Mouse (Mus musculus) hindbrain, postnatal 0 days (tissue): ENCODE measurements around the gene Psmd1. TPM values are rescaled to one million over a fixed set of nuclear protein-coding genes. Genes with fewer than 3 reads are reported as not detected.
A peak's percentile ranks its signal among the peaks of the same experiment; 100 is the strongest.

Experiments
- ATAC-seq: fragments of 200-750 bp; cut with Nextera tagmentation; 2 replicates; pipeline ENCODE4 v1.8.0; 2017; ENCODE audit warnings: mild to moderate bottlenecking, moderate TSS enrichment, moderate library complexity
- DNase-seq: peaks from one replicate; pipeline ENCODE4 v3.0.0-alpha.2; 2015; ENCODE audit warnings: low spot score
- H3K27ac ChIP-seq: fragments of 300-500 bp; sonication (generic); 2 replicates; pipeline ENCODE4 v1.5.1; 2014; ENCODE audit warnings: mild to moderate bottlenecking
- H3K27me3 ChIP-seq: fragments of 300-500 bp; sonication (generic); 2 replicates; pipeline ENCODE4 v1.6.1; 2014; ENCODE audit warnings: low read length, mixed read lengths; ENCODE audit not compliant: insufficient read depth
- H3K36me3 ChIP-seq: fragments of 300-500 bp; sonication (generic); 2 replicates; pipeline ENCODE4 v1.6.1; 2014; ENCODE audit warnings: low read length, mixed read lengths; ENCODE audit not compliant: insufficient read depth
- H3K4me1 ChIP-seq: fragments of 300-500 bp; sonication (generic); 2 replicates; pipeline ENCODE4 v1.6.1; 2014; ENCODE audit warnings: antibody characterized with exemption, low read length, mixed read lengths; ENCODE audit not compliant: insufficient read depth
- H3K4me2 ChIP-seq: fragments of 300-500 bp; sonication (generic); 2 replicates; pipeline ENCODE4 v1.6.1; 2014; ENCODE audit warnings: low read depth, mild to moderate bottlenecking, low read length, moderate library complexity, mixed read lengths
- H3K4me3 ChIP-seq: fragments of 300-500 bp; sonication (generic); 2 replicates; pipeline ENCODE4 v1.5.1; 2014; ENCODE audit warnings: low read length
- H3K9ac ChIP-seq: fragments of 300-500 bp; sonication (generic); replicated peaks from 2 replicates; pipeline ENCODE4 v1.6.1; 2014; ENCODE audit warnings: mild to moderate bottlenecking, low read length, moderate library complexity, mixed read lengths
- H3K9me3 ChIP-seq: fragments of 300-500 bp; sonication (generic); 2 replicates; pipeline ENCODE4 v1.6.1; 2016; ENCODE audit warnings: low read length, mixed read lengths
- CTCF ChIP-seq: IDR thresholded peaks from 2 replicates; pipeline ENCODE4 v1.5.1; 2016; ENCODE audit warnings: antibody characterized with exemption, control low read depth, low read depth
- WGBS: fragments of 180-500 bp; shearing (Covaris S2); extraction: QIAGEN DNeasy Blood & Tissue Kit; methylation state at CpG from one replicate; pipeline ENCODE4 v1.1.7; 2014; 5-methylcytosine and 5-hydroxymethylcytosine counted together
- polyA plus RNA-seq: library from polyadenylated mRNA; unstranded; fragments of >200 nt; fragmentation: Nextera tagmentation; extraction: Ambion mirVana; gene quantifications from 2 replicates; pipeline ENCODE4 v1.2.1, GENCODE M21; 2015
- total RNA-seq: library from RNA; depleted of rRNA; stranded (reverse); fragments of >200 nt; gene quantifications from 2 replicates; pipeline ENCODE4 v1.2.3, GENCODE M21; 2014; rRNA removed

The Psmd1 gene
- total and polyA plus RNA-seq, 2 experiments from 2014 or later, result 127 to 183 TPM

DNA sequence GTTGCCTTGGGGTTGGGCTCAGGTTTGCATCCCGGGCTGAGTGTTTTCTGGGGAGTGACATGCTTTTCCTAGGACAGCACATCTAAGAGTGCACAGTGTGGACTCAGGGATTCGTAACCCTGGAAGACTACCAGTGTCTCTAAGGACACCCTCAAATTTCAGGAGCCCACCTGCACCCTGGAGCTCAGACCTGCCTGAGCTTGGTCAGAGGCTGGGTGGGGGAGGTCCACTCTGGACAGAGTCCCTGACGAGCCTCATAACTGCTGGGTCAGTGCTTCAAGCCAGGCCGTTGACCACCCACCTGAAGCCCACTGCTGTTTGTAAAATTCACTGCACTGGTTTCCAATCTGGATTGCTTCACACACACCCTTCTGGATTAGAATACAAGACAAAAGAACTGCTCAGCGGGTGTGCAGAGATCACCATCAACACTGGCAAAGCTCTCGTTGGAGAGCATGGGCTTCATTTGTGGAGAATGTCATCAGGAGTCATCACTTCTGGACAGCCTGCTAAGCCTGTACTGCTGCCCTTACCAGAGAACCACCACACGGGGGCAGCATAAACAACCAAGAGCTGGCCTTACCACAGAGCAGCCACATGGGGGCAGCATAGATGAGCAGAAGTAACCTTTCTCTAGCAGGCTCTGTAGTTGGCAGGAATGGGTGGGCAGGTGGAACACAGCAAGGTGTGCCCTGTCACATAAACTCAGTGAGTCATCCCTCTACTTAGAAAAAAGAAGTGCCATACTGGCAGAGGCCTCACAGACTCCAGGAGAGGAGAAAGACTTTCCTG lies 114.5 kb downstream of the Psmd1 start:
- no peak overlapping the region for H3K4me2 ChIP-seq
- TF ChIP-seq CTCF, result peak; percentile 100
- H3K27ac ChIP-seq, result no peak overlapping the region; the same call in 1 of the 2 replicates
- H3K9ac ChIP-seq, result no peak overlapping the region
- H3K36me3 ChIP-seq, result peaks cover 24% of the 10 kb centered on the region; the same call in 1 of the 2 replicates
- 44% methylated on average over 7 of the region's 7 CpGs for WGBS
- H3K9me3 ChIP-seq, result no peaks in the 10 kb centered on the region
- H3K27me3 ChIP-seq, result no peaks in the 10 kb centered on the region
- H3K4me1 ChIP-seq, result no peaks in the 10 kb centered on the region
- H3K4me3 ChIP-seq, result no peak overlapping the region
- peak; percentile 83 for ATAC-seq
- peak; percentile 89 for DNase-seq

DNA sequence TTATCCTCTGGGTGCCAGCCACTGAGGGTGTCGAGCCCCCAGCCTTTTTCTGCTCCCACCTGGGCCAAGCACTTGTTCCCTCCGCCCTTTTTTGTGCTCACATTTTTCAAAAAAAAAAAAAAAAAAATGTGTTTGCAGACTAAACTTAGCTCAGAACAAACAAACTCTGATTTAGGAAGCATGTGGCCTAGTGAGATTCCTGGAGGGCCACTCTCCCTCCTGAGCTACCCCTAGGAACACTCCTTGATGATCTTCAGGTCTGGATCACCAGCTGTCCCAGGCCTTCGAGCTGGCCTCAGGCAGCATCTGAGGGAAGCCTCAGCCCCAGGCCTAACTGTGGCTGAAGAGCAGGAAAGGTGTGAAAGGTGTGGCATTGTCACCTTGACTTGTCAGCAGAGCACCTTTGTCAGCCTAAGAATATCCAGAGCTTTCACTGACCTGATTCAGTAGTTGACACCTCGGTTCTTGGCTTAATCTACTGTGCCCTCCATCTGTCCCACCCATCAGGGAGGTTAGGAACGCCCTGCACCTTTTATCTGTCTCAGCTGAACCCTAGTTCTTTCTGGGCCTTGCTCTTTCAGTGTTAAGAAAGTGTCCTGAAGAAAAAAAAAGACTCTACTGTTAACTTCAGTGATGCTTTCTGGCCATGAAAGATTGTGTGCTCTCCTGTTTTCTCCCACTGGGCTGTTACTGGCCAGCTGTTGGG lies 118.0 kb downstream of the Psmd1 start:
- no peak overlapping the region for H3K9ac ChIP-seq
- WGBS, result 87% methylated on average over 5 of the region's 5 CpGs
- H3K4me3 ChIP-seq, result no peak overlapping the region
- H3K27ac ChIP-seq, result no peak overlapping the region
- no peak for ATAC-seq
- peaks cover 8% of the 10 kb centered on the region; the same call in 1 of the 2 replicates for H3K36me3 ChIP-seq
- H3K9me3 ChIP-seq, result no peaks in the 10 kb centered on the region
- no peak overlapping the region for H3K4me2 ChIP-seq
- no peak for DNase-seq
- no peaks in the 10 kb centered on the region for H3K4me1 ChIP-seq
- no peak for TF ChIP-seq CTCF
- no peaks in the 10 kb centered on the region for H3K27me3 ChIP-seq

DNA sequence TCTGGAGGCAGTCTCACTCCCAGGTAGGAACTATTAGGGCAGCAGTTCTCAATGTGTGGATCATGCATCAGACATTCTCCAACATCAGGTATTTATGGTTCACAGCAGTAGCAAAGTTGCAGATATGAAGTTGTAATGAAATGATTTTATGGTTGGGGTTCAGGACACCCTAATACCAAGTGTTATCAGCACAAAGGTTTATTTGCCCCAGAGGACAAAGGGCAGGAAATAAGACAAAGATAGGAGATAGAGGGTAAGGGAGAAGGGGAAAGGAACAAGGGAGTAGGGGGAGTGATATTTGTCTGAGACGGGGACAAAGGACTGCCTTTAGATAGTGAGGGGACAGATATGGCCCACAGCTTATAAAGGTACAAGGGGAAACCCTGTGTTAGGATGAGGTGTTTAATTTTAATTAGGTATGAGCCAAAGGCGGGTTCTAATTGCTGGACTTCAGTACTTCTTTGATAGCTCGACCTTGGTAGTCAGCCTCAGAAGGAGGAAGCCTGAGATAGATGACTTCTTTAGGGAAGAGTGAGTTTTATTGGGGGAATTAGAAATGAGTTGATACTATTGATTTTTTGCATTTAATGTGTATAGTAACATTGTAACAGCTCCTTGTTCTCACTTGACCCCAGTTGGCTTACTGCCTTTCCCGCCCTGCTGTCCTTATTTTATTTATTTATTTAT lies 119.5 kb downstream of the Psmd1 start:
- TF ChIP-seq CTCF, result no peak
- DNase-seq (no peak), ATAC-seq (no peak)
- Histone ChIP-seq H3K36me3 (no peaks in the 10 kb centered on the region), H3K27me3 (no peaks in the 10 kb centered on the region), H3K9ac (no peak overlapping the region), H3K4me2 (no peak overlapping the region), H3K9me3 (no peaks in the 10 kb centered on the region), H3K4me3 (no peak overlapping the region), H3K4me1 (no peaks in the 10 kb centered on the region), H3K27ac (no peak overlapping the region)
- 95% methylated on average over 4 of the region's 4 CpGs for WGBS

DNA sequence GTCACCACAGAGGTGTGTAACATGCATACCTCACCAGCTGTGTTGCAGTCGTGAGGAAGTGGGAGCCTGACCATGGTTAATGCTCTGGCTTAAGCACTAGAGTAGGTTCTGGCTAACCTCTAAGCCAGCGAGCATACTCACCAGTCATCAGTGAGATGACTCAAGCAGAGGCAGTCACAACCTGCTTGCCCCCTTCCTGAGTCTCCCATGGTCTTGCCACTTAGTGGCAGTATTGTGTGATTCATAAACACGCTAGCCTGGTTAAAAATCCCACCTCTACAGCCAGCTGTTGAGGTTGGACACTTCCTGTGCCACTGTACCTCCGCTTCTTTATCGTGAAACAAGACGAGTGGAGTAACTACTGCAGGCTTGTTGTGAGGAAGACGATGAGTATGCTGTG lies 122.6 kb downstream of the Psmd1 start:
- ATAC-seq, result no peak
- Histone ChIP-seq H3K4me1 (no peaks in the 10 kb centered on the region), H3K4me3 (no peak overlapping the region), H3K27ac (no peak overlapping the region), H3K4me2 (no peak overlapping the region), H3K36me3 (peaks cover 10% of the 10 kb centered on the region; the same call in 1 of the 2 replicates), H3K9me3 (no peaks in the 10 kb centered on the region), H3K9ac (no peak overlapping the region), H3K27me3 (no peaks in the 10 kb centered on the region)
- WGBS, result 88% methylated on average over 7 of the region's 7 CpGs
- DNase-seq, result no peak
- TF ChIP-seq CTCF, result no peak

DNA sequence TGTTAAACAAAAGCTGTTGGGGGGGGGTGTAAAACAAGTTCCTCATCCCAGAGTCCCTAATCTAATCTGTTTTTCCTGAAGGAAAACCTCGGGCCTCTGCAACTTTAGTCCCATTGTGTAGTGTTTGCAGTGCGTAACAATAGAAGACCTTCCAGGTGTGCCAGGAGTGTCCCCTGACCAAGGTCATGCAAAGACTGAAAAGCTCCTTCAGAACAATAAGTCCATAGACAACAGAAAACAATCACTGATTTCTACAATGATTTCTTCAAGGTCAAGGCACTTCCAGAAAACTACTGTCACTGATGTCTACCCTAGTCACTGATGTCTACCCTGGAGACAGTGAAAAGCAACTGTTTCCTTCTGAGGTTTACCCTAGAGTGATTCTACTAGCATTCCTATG lies 123.7 kb downstream of the Psmd1 start:
- no peak for ATAC-seq
- H3K27ac ChIP-seq, result no peak overlapping the region
- no peak overlapping the region for H3K9ac ChIP-seq
- H3K4me1 ChIP-seq, result no peaks in the 10 kb centered on the region
- H3K9me3 ChIP-seq, result no peaks in the 10 kb centered on the region
- no peak for TF ChIP-seq CTCF
- peaks cover 10% of the 10 kb centered on the region; the same call in 1 of the 2 replicates for H3K36me3 ChIP-seq
- no peak for DNase-seq
- no peak overlapping the region for H3K4me3 ChIP-seq
- H3K4me2 ChIP-seq, result no peak overlapping the region
- 64% methylated on average over 2 of the region's 2 CpGs for WGBS
- H3K27me3 ChIP-seq, result no peaks in the 10 kb centered on the region

DNA sequence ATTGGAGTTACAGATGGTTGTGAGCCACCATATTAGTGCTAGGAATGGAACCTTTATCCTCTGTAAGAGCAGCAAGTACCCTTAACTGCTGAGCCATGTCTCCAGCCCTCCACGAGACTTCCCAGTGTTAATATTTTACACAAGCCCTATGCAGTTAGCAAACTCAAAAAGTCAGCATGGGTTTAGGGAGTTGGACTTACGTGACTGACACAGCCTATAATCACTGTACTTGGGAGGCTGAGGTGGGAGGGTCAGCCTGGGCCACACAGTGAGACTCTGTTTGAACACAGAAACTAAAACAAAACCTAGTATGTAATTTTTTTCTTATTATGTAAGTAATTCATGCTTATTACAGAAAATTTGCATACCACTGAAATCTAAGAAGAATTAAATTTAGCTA lies 124.1 kb downstream of the Psmd1 start:
- Histone ChIP-seq H3K27ac (no peak overlapping the region), H3K27me3 (no peaks in the 10 kb centered on the region), H3K9me3 (no peaks in the 10 kb centered on the region), H3K4me1 (no peaks in the 10 kb centered on the region), H3K4me2 (no peak overlapping the region), H3K4me3 (no peak overlapping the region), H3K9ac (no peak overlapping the region), H3K36me3 (peaks cover 10% of the 10 kb centered on the region; the same call in 1 of the 2 replicates)
- 83% methylated on average over 2 of the region's 2 CpGs for WGBS
- DNase-seq, result no peak
- ATAC-seq, result no peak
- TF ChIP-seq CTCF, result no peak

Other genes starting within 250 kb of the Psmd1 start
- 329 and 336 TPM in 2 replicates for gene Itm2c, start 170.1 kb upstream of the Psmd1 start, total RNA-seq
- gene Itm2c, start 170.1 kb upstream of the Psmd1 start, polyA plus RNA-seq, result 244 and 253 TPM in 2 replicates
- 11.8 and 18.8 TPM in 2 replicates for gene 4933407L21Rik, start 135.9 kb upstream of the Psmd1 start, total RNA-seq
- 12.3 and 13.9 TPM in 2 replicates for gene 4933407L21Rik, start 135.9 kb upstream of the Psmd1 start, polyA plus RNA-seq
- 0.21 TPM in 1 of 2 replicates, not detected in the other for gene Gpr55, start 103.4 kb upstream of the Psmd1 start, total RNA-seq
- 0.14 and 0.15 TPM in 2 replicates for gene Gpr55, start 103.4 kb upstream of the Psmd1 start, polyA plus RNA-seq
- 1.2 TPM in 1 of 2 replicates, not detected in the other for gene Spata3, start 47.6 kb upstream of the Psmd1 start, total RNA-seq
- gene Spata3, start 47.6 kb upstream of the Psmd1 start, polyA plus RNA-seq, result 1.3 and 1.4 TPM in 2 replicates
- 46.4 and 63.9 TPM in 2 replicates for gene 2810459M11Rik, start 18.5 kb upstream of the Psmd1 start, total RNA-seq
- 12.9 and 16.1 TPM in 2 replicates for gene 2810459M11Rik, start 18.5 kb upstream of the Psmd1 start, polyA plus RNA-seq
- not detected in 2 replicates for gene Htr2b, start 47.6 kb downstream of the Psmd1 start, total RNA-seq
- 0.24 and 0.44 TPM in 2 replicates for gene Htr2b, start 47.6 kb downstream of the Psmd1 start, polyA plus RNA-seq
- gene Gm21972, start 69.2 kb downstream of the Psmd1 start, total RNA-seq, result 4.0 and 5.2 TPM in 2 replicates
- 0.29 TPM in 1 of 2 replicates, not detected in the other for gene Gm21972, start 69.2 kb downstream of the Psmd1 start, polyA plus RNA-seq
- 13.6 and 21.0 TPM in 2 replicates for gene Armc9, start 90.4 kb downstream of the Psmd1 start, total RNA-seq
- gene Armc9, start 90.4 kb downstream of the Psmd1 start, polyA plus RNA-seq, result 34.9 and 38.1 TPM in 2 replicates
- 12.6 and 14.1 TPM in 2 replicates for gene B3gnt7, start 238.4 kb downstream of the Psmd1 start, total RNA-seq
- gene B3gnt7, start 238.4 kb downstream of the Psmd1 start, polyA plus RNA-seq, result 8.7 and 9.2 TPM in 2 replicates